Mouse (Mus musculus) spleen, adult 18-20 months (tissue): ENCODE measurements around the gene Elovl1.

ENCODE experiments used
- DNase-seq, 2 experiments: peaks; one replicate each; pipeline ENCODE4 v3.0.0; 2022; ENCODE audit warnings: mixed read lengths in 2 of 2

Gene Elovl1

DNA sequence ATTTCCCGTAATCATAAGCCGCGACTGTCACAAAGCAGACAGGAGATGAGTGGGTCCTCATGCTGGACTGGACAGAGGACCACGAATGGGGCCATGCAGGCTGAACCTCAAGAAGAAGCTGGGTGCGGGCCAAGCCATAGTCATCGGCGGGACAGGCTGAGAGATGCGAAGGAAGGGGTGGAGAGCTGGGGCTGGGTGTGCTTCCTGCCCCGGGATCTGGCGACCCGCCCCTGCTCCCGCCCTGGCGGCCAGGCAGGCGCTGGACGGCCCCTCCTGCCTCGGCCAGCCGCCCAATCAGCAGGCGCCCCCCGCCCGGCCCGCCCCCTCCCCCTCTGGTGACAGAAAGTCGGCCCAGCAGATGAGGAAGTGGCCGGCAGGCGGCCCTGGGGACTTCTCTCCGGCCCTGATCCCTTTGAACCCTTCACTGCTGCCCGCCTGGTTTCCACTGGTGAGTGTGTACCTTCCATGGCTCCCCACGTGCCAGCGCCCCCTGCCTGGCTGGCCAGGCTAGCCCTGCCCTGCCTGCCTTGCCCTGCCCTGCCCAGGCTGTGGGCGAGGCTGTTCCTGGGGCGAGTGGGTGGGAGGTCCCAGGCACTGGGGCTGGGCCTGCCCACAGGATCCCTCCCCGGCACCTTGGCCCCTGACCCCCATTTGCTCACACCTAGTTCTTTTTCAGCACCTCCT is at the start of gene Elovl1:
Gene Elovl1, plus strand, starts transcription at position 326 of the 684 bp plus-strand sequence.
- DNase-seq: peak; percentile 81 to 85

GRCm38 (mm10) chr4:118383271-118383670 is 44.6 kb upstream of the Elovl1 start:
- no peak for DNase-seq

DNA sequence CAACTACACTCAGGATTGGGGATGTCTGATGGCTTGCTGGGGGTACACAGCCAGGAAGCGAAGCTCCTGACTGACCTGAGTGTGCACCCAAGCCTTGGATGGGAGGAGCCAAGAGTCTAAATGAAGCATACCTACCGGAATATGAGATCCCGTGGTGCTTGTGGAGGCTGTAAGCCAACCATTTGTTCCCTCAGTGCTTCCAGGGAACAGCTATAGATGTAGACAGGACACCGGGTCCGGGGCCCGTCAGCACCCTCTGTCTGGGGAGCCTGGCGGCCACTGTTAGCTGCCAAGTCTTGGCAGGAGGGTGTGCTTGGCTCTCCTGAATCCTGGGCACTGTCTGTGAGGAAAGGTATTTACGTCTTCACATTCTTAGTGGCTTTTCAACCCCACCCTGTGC is 40.6 kb upstream of the Elovl1 start:
- no peak for DNase-seq

GRCm38 (mm10) chr4:118390146-118390545 is 37.7 kb upstream of the Elovl1 start:
- DNase-seq: no peak

DNA sequence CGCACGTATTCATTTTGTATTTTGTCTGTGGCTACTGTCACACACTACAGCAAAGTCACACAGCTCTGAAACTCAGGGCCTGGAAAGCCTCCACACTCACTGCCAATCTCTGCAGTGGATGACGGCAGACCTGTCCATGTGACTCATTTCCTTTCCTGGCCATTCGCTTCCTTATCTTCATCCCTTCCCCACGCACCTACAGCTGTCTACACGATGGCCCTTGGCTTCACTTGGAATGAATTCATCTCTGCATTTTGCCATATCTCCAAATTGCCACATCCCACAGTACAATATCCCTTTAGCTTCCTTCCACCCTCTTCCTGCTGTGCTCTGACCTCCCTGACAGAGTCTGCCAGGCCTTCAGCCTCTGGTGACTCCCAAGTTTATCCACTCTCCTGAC is 33.4 kb upstream of the Elovl1 start:
- DNase-seq: no peak

DNA sequence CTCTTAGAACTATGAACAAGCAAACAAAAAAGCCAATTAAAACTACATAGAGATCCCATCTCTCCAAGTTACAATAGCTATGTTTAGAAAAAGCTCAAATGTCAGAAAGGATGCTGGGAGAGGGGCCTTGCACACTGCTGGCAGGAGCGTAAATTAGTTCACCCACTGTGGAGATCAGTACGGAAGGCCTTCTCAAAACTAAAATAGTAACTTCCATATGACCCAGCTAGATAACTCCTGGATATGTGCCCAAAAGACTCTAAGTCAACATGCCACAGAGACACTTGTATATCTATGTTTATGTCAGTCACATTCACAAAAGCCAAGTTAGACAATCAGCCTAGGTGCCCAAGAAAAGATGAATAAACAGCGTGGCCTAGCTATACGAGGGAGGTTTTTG is 32.6 kb upstream of the Elovl1 start:
- DNase-seq: no peak

- no peak for DNase-seq
Observed at GRCm38 (mm10) chr4:118396433-118396832, 31.5 kb upstream of the Elovl1 start.

DNA sequence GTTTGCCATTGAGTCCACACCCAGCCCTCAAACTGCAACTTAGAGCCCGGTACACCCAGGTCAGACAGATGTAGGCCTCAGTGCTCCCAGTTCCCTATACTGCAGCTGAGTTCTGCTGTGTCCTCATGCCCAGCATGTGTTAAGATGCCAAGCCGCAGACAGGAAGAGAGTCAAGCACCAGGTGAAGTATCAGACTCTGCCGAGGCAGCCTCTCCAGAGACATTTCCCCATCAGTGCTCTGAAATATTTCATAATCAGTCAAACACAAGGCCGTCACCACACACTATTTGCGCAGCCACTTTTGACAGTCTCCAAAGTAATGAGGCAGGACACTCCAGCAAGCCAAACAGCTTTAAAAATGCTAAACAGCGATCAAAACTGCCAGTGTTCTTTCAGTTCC is 29.5 kb upstream of the Elovl1 start:
- no peak for DNase-seq

DNA sequence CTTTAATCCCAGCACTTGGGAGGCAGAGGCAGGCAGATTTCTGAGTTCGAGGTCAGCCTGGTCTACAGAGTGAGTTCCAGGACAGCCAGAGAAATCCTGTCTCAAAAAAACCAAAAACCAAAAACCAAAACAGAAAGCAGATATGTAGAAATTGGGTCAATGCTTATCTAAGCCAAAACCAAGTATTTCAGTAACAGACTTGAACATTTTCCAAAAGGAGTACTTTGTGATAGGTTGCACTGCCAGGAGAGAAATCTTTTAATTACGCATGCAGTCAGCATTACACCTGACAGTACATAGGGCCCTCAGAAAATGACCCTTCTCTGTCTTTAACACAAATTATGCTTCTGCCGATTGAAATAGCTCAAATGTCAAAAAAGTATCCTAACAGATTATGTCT is 26.5 kb upstream of the Elovl1 start:
- DNase-seq: no peak

DNA sequence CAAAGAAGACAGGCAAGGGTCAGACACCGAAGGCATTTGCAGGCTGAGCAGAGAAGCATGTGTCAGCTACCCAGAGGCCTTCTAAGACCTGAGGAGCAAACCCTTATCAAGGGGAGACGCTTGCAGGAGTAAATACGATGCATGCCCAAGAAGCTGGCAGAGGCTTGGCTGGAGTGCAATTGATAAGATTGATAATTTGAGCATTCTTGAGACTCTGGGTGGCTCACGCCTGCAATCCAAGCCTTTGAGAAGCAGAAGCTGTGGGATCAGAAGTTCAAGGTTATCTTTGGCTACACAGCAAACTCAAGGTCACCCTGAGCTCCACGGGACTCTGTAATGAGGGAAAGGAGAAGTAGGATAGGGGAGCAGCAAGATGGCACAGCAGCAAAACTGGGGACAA is 26.0 kb upstream of the Elovl1 start:
- no peak for DNase-seq

- no peak for DNase-seq
Observed at GRCm38 (mm10) chr4:118402701-118403100, 25.2 kb upstream of the Elovl1 start.

- peak; percentile 84 to 86 for DNase-seq
Observed at GRCm38 (mm10) chr4:118409142-118409900, 18.6 kb upstream of the Elovl1 start, which contains the start of the genes Szt2 and Med8. Gene Szt2, minus strand, starts transcription at chr4:118409273. Gene Med8, plus strand, starts transcription at chr4:118409337.

DNA sequence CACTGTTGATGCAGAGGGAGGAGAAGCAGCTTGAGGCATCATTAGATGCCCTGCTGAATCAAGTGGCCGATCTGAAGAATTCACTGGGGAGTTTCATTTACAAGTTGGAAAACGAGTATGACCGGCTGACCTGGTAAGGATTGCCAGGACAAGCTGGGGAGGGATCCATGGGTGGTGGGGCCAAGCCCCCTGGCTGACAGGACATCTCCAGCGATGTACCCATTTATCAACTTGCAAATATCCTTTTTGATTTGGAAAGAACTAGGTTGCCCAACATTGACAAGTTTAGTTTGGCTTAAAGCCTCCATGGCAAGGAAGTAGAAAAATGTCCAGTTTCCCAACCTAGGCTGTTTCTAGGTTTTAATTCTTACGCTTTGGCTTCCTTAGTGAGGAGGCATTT is 17.0 kb upstream of the Elovl1 start:
- DNase-seq: no peak

DNA sequence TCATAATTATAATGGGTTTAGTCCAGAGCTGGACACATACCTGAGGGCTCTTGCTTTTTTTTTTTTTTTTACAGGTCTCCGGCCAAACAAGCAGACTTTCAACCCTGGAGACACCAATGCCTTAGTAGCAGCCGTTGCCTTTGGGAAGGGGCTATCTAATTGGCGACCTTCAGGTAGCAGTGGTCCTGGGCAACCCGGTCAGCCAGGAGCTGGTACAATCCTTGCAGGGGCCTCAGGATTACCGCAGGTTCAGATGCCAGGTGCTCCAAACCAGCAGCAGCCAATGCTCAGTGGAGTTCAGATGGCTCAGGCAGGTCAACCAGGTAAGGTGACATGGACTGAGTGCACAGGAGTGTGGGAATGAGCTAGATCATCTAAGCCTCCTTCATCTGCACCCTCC is 14.3 kb upstream of the Elovl1 start:
- no peak for DNase-seq

- DNase-seq: no peak
Observed at GRCm38 (mm10) chr4:118415779-118416178, 12.1 kb upstream of the Elovl1 start.

- DNase-seq: no peak
Observed at GRCm38 (mm10) chr4:118416329-118416728, 11.6 kb upstream of the Elovl1 start.

DNA sequence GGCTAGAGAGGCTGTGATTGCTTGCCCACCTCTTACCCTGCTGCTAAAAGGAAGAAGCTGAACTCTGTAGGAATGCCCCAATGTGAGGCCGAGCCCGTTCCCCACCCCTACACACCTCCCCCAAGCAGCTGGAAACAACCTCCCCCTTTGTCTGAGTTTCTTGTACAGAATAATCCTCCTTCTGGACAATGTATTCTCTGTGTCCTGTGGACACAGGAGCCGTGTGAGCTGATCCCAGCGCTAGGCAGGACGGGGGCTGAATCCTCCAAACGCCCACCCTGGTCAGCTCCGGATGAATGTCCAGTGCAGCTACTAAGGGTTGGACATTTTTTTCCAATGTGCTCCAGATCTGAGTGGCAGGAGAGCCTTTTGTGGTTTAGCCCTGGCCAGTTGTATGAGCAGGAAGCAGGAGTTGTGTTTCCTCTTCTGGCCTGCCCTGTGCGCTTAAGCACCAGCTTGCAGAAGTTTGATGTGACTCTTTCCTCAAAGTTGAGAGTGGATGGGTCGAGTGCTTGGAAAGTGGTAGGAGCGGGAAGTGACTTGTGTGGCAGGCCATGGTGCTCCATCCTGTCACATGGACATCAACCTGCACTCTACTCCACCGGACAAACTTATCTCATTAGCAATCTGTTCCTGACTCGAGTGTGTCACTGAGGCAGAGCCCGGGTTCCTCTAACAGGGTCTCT is 10.6 kb upstream of the Elovl1 start:
- no peak for DNase-seq

DNA sequence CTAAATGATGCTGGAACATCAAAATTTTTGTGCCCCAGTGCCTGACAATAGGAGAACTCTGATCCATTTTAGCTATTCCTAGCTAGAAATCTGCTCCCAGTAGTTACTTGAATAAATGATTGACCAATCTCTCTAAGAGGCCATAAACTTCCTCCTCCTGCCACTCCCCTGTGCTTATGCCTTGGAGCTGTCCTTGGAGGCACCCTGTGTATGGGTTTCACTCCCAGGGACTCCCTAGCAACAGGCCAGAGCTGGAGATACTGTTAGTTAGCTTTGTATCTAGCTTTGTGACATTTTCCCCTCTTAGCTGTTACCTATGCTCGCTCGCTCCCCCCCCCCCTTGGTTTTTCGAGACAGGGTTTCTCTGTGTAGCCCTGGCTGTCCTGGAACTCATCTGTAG is 6.5 kb upstream of the Elovl1 start:
- no peak for DNase-seq

- DNase-seq: no peak
Observed at GRCm38 (mm10) chr4:118424541-118425160, 3.2 kb upstream of the Elovl1 start.

- DNase-seq: no peak
Observed at GRCm38 (mm10) chr4:118425374-118425773, 2.5 kb upstream of the Elovl1 start.

DNA sequence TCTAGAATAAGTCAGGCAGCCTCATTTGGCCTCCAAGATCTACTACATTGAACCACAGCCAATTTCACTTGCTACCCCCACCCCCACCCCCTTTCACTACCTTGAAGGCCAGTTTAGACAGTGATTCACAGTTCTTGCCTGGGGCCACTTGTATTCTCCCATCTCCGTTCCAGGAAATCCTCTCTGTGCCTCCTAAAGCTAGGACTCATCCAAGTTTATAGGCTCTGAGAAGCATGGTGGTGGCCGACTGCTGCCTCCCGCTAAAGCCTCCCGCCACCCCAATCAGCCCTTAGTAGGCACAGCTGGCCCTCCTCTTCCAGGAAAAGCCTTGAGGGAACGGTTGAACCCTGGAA is 502 bp upstream of the Elovl1 start:
- DNase-seq: no peak

DNA sequence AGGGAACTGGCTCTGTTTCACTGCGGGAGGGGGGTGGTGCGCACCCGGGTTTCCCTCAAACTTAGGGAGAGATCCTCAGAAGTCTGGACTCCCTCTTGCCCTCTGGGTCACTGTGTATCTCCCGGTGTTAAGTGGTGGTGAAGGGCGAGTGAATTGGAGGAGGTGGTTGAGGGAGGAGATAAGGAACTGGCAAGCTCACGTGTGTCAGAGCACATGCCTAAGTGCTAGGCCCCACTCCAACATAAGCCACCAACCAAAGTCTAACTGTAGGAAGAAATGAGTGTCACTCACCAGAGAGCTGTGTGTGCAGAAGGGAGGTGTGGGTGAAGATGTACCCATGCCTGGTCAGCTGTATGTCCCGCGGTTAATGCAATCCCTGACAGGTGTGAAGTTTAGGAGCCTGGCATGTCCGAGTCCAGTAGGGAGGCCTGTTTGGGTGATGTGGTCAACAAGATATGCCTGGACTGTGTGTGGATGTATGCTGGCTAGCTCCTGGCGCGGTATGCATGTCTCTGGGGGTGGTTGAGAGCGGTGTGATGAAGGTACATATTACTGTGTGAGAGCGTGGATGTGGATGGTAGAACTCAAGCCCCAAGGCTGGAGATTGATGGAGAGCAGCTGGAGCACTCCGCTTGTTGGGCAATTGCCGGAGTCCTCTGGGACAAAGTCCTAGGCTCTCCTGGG is 780 bp downstream of the Elovl1 start:
- DNase-seq: no peak
